Mouse (Mus musculus): ENCODE data around the gene Rfc5.
"Not testable (repeated sequence)": the region's sequence is repeated elsewhere in the genome, so short reads cannot be mapped to it uniquely, and the experiment has no call there.

Gene Rfc5

GRCm38 (mm10) chr5:117388877-117389276 lies at the start of gene Rfc5:
Gene Rfc5 (minus strand): TSS chr5:117389047.
- DNase-seq (ENCODE audit: low spot score in 2 of 2), result peak; percentile 95

GRCm38 (mm10) chr5:117433501-117433900 lies 44.7 kb upstream of the Rfc5 start:
- not testable (repeated sequence) for DNase-seq (ENCODE audit: low spot score in 2 of 2)

- no peak for DNase-seq (ENCODE audit: low spot score in 2 of 2)
Measured at GRCm38 (mm10) chr5:117417442-117417841, 28.6 kb upstream of the Rfc5 start.

- no peak for DNase-seq (ENCODE audit: low spot score in 2 of 2)
Measured at GRCm38 (mm10) chr5:117415011-117415912, 26.4 kb upstream of the Rfc5 start.

GRCm38 (mm10) chr5:117414611-117415010 lies 25.8 kb upstream of the Rfc5 start:
- no peak for DNase-seq (ENCODE audit: low spot score in 2 of 2)

GRCm38 (mm10) chr5:117413507-117414501 lies 25.0 kb upstream of the Rfc5 start, which contains the start of gene Ksr2:
Gene Ksr2 (plus strand): TSS chr5:117414000.
- peak in 1 of 2 experiments; percentile 5 for DNase-seq (ENCODE audit: low spot score in 2 of 2)

- no peak for DNase-seq (ENCODE audit: low spot score in 2 of 2)
Measured at GRCm38 (mm10) chr5:117409369-117409768, 20.5 kb upstream of the Rfc5 start.

GRCm38 (mm10) chr5:117408216-117408615 lies 19.4 kb upstream of the Rfc5 start:
- DNase-seq (ENCODE audit: low spot score in 2 of 2), result peak; percentile 19 to 40

- DNase-seq (ENCODE audit: low spot score in 2 of 2), result not testable (repeated sequence)
Measured at GRCm38 (mm10) chr5:117404671-117405070, 15.8 kb upstream of the Rfc5 start.

- DNase-seq (ENCODE audit: low spot score in 2 of 2), result no peak
Measured at GRCm38 (mm10) chr5:117403609-117404008, 14.8 kb upstream of the Rfc5 start.

- no peak for DNase-seq (ENCODE audit: low spot score in 2 of 2)
Measured at GRCm38 (mm10) chr5:117399281-117399680, 10.4 kb upstream of the Rfc5 start.

- no peak for DNase-seq (ENCODE audit: low spot score in 2 of 2)
Measured at GRCm38 (mm10) chr5:117398007-117398550, 9.2 kb upstream of the Rfc5 start.

- DNase-seq (ENCODE audit: low spot score in 2 of 2), result no peak
Measured at GRCm38 (mm10) chr5:117397371-117397770, 8.5 kb upstream of the Rfc5 start.

GRCm38 (mm10) chr5:117396596-117397014 lies 7.8 kb upstream of the Rfc5 start:
- DNase-seq (ENCODE audit: low spot score in 2 of 2), result no peak

GRCm38 (mm10) chr5:117395834-117396233 lies 7.0 kb upstream of the Rfc5 start:
- no peak for DNase-seq (ENCODE audit: low spot score in 2 of 2)

GRCm38 (mm10) chr5:117390895-117391294 lies 2.0 kb upstream of the Rfc5 start:
- DNase-seq (ENCODE audit: low spot score in 2 of 2), result no peak

- peak; percentile 61 to 66 for DNase-seq (ENCODE audit: low spot score in 2 of 2)
Measured at GRCm38 (mm10) chr5:117388296-117388751, 523 bp downstream of the Rfc5 start.

- DNase-seq (ENCODE audit: low spot score in 2 of 2), result no peak
Measured at GRCm38 (mm10) chr5:117383198-117383597, 5.6 kb downstream of the Rfc5 start.

GRCm38 (mm10) chr5:117381785-117382184 lies 7.1 kb downstream of the Rfc5 start:
- no peak for DNase-seq (ENCODE audit: low spot score in 2 of 2)

GRCm38 (mm10) chr5:117380199-117380598 lies 8.6 kb downstream of the Rfc5 start:
- no peak for DNase-seq (ENCODE audit: low spot score in 2 of 2)

GRCm38 (mm10) chr5:117377731-117378130 lies 11.1 kb downstream of the Rfc5 start:
- peak; percentile 21 to 43 for DNase-seq (ENCODE audit: low spot score in 2 of 2)

- DNase-seq (ENCODE audit: low spot score in 2 of 2), result no peak
Measured at GRCm38 (mm10) chr5:117376331-117376761, 12.5 kb downstream of the Rfc5 start.
